Mouse (Mus musculus) heart, postnatal 0 days (tissue): ENCODE results near the gene Nubpl. TPM values are rescaled to one million over a fixed set of nuclear protein-coding genes. Genes with fewer than 3 reads are reported as not detected.
"Not testable (repeated sequence)": the region's sequence is repeated elsewhere in the genome, so short reads cannot be mapped to it uniquely, and the experiment has no call there.

Experiments
- ATAC-seq: fragments of 200-750 bp; cut with Nextera tagmentation; 2 replicates; pipeline ENCODE4 v1.8.0; 2017; ENCODE audit warnings: low read depth, moderate number of reproducible peaks, moderate library complexity; ENCODE audit not compliant: insufficient read depth
- DNase-seq: peaks from one replicate; pipeline ENCODE4 v3.0.0-alpha.2; 2016; ENCODE audit warnings: low spot score
- H3K27ac ChIP-seq: fragments of 300-500 bp; sonication (generic); 2 replicates; pipeline ENCODE4 v1.5.1; 2014; ENCODE audit warnings: low read depth, mild to moderate bottlenecking
- H3K27me3 ChIP-seq: fragments of 300-500 bp; sonication (generic); 2 replicates; pipeline ENCODE4 v1.6.1; 2014; ENCODE audit warnings: low read length, mixed read lengths; ENCODE audit not compliant: control insufficient read depth, insufficient read depth
- H3K36me3 ChIP-seq: fragments of 300-500 bp; sonication (generic); replicated peaks from 2 replicates; pipeline ENCODE4 v1.6.1; 2014; ENCODE audit warnings: low read length, mixed read lengths; ENCODE audit not compliant: control insufficient read depth, insufficient read depth
- H3K4me1 ChIP-seq: fragments of 300-500 bp; sonication (generic); 2 replicates; pipeline ENCODE4 v1.6.1; 2014; ENCODE audit warnings: antibody characterized with exemption; ENCODE audit not compliant: control insufficient read depth, insufficient read depth
- H3K4me2 ChIP-seq: fragments of 300-500 bp; sonication (generic); 2 replicates; pipeline ENCODE4 v1.6.1; 2014; ENCODE audit warnings: low read depth, mild to moderate bottlenecking, low read length, moderate library complexity
- H3K4me3 ChIP-seq: fragments of 300-500 bp; sonication (generic); 2 replicates; pipeline ENCODE4 v1.5.1; 2014; ENCODE audit warnings: low read depth, low read length
- H3K9ac ChIP-seq: fragments of 300-500 bp; sonication (generic); replicated peaks from 2 replicates; pipeline ENCODE4 v1.6.1; 2014; ENCODE audit warnings: low read depth, low read length, mixed read lengths
- H3K9me3 ChIP-seq: fragments of 300-500 bp; sonication (generic); replicated peaks from 2 replicates; pipeline ENCODE4 v1.6.1; 2016; ENCODE audit warnings: low read length; ENCODE audit not compliant: control insufficient read depth
- CTCF ChIP-seq: IDR thresholded peaks from 2 replicates; pipeline ENCODE4 v1.5.1; 2016; ENCODE audit warnings: antibody characterized with exemption, control low read depth, low read depth
- EP300 ChIP-seq: IDR thresholded peaks from 2 replicates; pipeline ENCODE4 v1.6.1; 2016; ENCODE audit warnings: antibody characterized with exemption, low read depth
- WGBS: fragments of 180-500 bp; shearing (Covaris S2); extraction: QIAGEN DNeasy Blood & Tissue Kit; methylation state at CpG from one replicate; pipeline ENCODE4 v1.1.7; 2014; 5-methylcytosine and 5-hydroxymethylcytosine counted together
- polyA plus RNA-seq: library from polyadenylated mRNA; unstranded; fragments of >200 nt; fragmentation: Nextera tagmentation; extraction: Ambion mirVana; gene quantifications from 2 replicates; pipeline ENCODE4 v1.2.1, GENCODE M21; 2015
- total RNA-seq: library from RNA; depleted of rRNA; stranded (reverse); fragments of >200 nt; gene quantifications from 2 replicates; pipeline ENCODE4 v1.2.3, GENCODE M21; 2014; ENCODE audit warnings: low replicate concordance

The Nubpl gene
- total and polyA plus RNA-seq, 2 experiments from 2014 or later, result 9.0 to 9.9 TPM

DNA sequence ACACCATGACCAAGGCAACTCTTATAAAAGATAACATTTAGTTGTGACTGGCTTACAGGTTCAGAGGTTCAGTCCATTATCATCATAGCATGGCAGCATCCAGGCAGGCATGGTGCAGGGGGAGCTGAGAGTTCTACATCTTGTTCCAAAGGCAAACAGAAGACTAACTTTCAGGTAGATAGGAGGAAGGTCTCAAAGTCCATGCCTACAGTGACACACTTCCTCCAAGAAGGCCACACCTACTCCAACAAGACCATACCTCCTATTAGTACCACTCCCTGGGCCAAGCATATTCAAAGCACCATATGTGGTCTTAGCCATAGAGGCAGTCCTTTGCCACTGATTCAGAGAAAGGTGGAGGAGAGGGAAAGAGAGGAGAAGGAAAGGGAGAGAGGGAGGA is 113.6 kb downstream of the Nubpl start:
- no peaks in the 10 kb centered on the region for H3K36me3 ChIP-seq
- H3K4me1 ChIP-seq, result no peaks in the 10 kb centered on the region
- no peaks in the 10 kb centered on the region for H3K27me3 ChIP-seq
- no peak overlapping the region for H3K27ac ChIP-seq
- no peak overlapping the region for H3K4me3 ChIP-seq
- H3K4me2 ChIP-seq, result no peak overlapping the region
- no peak overlapping the region for H3K9ac ChIP-seq
- no peak for DNase-seq
- no peaks in the 10 kb centered on the region for H3K9me3 ChIP-seq
- no peak for ATAC-seq
- TF ChIP-seq EP300 (no peak), CTCF (no peak)

DNA sequence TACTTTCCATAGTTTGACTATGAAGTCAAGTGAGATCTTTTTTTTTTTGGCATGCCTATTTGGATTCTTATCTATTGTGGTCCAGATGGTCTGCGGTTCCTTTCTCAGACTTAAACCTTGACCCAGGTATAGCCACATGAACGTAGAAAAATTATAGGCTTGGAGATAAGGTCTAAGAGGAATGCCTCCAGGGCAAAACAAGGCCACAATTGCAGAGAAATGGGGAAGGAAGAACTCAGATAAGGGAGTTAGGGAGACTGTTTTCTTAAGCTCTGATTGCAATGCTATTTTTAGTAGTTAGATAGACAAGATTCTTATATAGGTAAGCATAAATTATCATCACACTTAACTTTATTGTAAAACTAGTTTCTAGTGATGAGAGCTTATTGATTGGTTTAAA is 117.3 kb downstream of the Nubpl start:
- no peak for TF ChIP-seq EP300
- TF ChIP-seq CTCF, result no peak
- WGBS, result 36% methylated on average over 2 of the region's 2 CpGs
- Histone ChIP-seq H3K4me2 (no peak overlapping the region), H3K4me3 (no peak overlapping the region), H3K36me3 (no peaks in the 10 kb centered on the region), H3K9me3 (no peaks in the 10 kb centered on the region), H3K4me1 (no peaks in the 10 kb centered on the region), H3K27me3 (no peaks in the 10 kb centered on the region), H3K9ac (no peak overlapping the region), H3K27ac (no peak overlapping the region)
- DNase-seq (no peak), ATAC-seq (no peak)

DNA sequence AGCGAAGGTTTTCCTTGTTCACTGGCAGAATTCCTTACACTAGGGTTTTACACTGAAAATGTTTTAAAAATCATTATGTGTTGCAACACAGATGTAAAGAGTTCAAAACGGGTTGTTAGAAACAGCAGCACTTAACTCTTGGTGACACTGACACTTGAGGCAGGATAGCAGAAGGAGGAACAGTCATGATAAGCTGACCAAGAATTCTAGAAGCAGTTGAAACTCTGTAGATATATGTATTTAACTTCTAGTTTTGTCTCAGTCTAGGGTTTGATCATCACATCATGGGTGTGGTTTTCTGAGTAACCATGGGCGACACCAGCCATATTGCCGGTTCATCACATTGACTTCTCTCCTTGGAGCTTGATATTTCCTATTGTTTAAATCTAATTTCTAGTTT is 127.4 kb downstream of the Nubpl start:
- no peaks in the 10 kb centered on the region for H3K9me3 ChIP-seq
- no peaks in the 10 kb centered on the region for H3K27me3 ChIP-seq
- ATAC-seq, result no peak
- DNase-seq, result no peak
- TF ChIP-seq CTCF (no peak), EP300 (no peak)
- H3K4me1 ChIP-seq, result no peaks in the 10 kb centered on the region
- H3K9ac ChIP-seq, result no peak overlapping the region
- H3K4me3 ChIP-seq, result no peak overlapping the region
- no peaks in the 10 kb centered on the region for H3K36me3 ChIP-seq
- 72% methylated on average over 4 of the region's 4 CpGs for WGBS
- H3K27ac ChIP-seq, result no peak overlapping the region
- H3K4me2 ChIP-seq, result no peak overlapping the region

DNA sequence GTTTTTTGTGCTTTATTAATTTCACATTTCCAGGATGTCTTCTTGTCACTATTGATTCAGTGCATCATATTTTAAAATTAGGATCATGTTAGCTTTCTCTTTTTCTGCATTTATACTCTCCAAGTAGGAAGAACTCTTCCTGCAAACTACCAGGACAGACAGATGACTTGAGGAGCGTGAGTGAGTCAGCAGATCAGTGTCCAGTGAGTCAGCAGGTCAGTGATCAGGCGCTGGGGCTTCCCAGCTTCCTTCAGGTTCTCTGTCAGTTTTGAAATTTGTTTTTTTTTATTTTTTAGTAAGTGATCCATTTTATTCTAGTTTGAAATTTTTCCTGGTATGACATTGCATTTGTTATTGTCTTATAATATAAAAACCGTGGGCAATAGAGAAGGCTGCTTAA is 131.2 kb downstream of the Nubpl start:
- ATAC-seq (no peak), DNase-seq (no peak)
- no peaks in the 10 kb centered on the region for H3K9me3 ChIP-seq
- no peaks in the 10 kb centered on the region for H3K4me1 ChIP-seq
- no peak overlapping the region for H3K27ac ChIP-seq
- TF ChIP-seq CTCF (no peak), EP300 (no peak)
- H3K9ac ChIP-seq, result no peak overlapping the region
- no peak overlapping the region for H3K4me3 ChIP-seq
- no peaks in the 10 kb centered on the region for H3K27me3 ChIP-seq
- WGBS, result 85% methylated on average over 3 of the region's 3 CpGs
- H3K4me2 ChIP-seq, result no peak overlapping the region
- H3K36me3 ChIP-seq, result no peaks in the 10 kb centered on the region

DNA sequence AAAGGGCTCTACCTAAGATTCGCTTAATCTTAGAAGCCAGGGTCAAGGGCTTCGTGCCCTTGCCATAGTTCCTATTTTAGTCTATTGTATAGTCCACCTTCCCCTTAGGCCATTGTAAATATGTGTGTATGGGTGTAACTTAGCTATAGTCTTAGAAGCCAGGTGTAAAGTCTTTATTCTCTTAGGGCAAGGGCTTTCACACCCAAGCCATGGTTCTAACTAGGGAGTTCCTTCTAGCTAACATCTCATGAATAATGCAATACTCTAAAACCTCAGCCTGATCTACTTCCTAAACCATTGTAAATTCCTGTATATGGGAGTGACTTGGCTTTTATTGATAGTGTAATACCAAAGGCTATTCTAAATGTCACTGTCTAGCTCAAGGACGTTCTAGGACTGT is 134.4 kb downstream of the Nubpl start:
- not testable (repeated sequence) for H3K4me2 ChIP-seq

DNA sequence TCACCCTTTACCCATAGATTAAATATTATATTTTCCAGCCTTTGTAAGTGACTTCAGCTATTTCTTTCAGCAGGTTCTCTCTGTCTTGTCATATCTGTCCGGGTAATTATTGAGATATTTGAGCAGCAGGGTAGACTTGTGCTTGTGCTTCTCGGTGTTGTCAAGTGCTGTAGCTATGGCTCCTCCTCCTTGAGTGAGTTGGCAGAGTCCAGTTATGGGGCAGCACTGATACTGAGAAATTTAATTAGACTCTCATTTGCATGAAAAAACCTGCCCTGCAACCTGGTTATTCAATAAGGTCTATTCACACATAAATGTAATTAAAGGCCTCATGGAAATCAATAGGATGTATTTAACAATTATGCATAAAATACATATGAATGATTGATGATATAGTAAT is 145.2 kb downstream of the Nubpl start:
- ATAC-seq (no peak), DNase-seq (no peak)
- Histone ChIP-seq H3K27me3 (no peaks in the 10 kb centered on the region), H3K4me2 (no peak overlapping the region), H3K9ac (no peak overlapping the region), H3K9me3 (no peaks in the 10 kb centered on the region), H3K4me1 (no peaks in the 10 kb centered on the region), H3K4me3 (no peak overlapping the region), H3K36me3 (no peaks in the 10 kb centered on the region), H3K27ac (no peak overlapping the region)
- 54% methylated on average over 2 of the region's 2 CpGs for WGBS
- no peak for TF ChIP-seq CTCF
- no peak for TF ChIP-seq EP300

More for the DNA sequence above, 134.4 kb downstream of the Nubpl start:
- not testable (repeated sequence) for H3K27me3 ChIP-seq, DNase-seq, H3K27ac ChIP-seq, ATAC-seq, H3K36me3 ChIP-seq, H3K9ac ChIP-seq, H3K4me1 ChIP-seq, H3K9me3 ChIP-seq, H3K4me3 ChIP-seq
- WGBS, result 76% methylated on average over 1 of the region's 3 CpGs
